Mouse (Mus musculus): ENCODE data around the gene Ptpn1.

DNA sequence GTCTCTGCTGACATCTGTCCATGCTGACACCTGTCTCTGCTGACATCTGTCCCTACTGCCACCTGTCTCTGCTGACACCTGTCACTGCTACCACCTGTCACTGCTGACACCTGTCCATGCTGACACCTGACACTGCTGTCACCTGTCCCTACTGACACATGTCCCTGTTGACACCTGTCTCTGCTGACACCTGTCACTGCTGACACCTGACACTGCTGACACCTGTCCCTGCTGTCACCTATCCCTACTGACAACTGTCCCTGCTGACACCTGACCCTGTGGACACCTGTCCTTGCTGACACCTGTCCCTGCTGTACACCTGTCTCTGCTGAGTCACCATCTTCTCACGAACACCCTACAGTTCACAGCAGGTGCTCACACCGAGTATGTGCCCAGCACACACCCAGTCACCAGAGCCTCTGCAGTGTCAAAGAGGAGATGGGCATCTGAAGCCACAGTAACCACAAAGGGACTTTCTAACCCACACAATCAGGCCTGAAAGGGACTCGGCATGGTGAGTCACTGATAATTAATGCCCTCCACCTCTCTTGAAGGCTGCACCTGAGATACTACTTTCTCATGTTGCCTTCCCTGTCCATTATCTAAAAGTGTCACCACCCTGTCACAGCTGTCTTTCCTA lies 92.0 kb downstream of the Ptpn1 start:
- TF ChIP-seq CTCF (IDR thresholded peaks at IDR 0.05; ENCODE audit: borderline replicate concordance, insufficient read depth, low read length), result no peak
- no peak for TF ChIP-seq POLR2A (IDR thresholded peaks at IDR 0.05; ENCODE audit: low read depth, low read length)

Measured in embryonic fibroblast, embryonic 13.5 days (primary cell).